Mouse (Mus musculus): ENCODE measurements around the gene Cd164l2. TPM values are rescaled to one million over a fixed set of nuclear protein-coding genes. Genes with fewer than 3 reads are reported as not detected.

Cd164l2 gene
- polyA plus RNA-seq, 1 experiment, result 0.23 TPM

DNA sequence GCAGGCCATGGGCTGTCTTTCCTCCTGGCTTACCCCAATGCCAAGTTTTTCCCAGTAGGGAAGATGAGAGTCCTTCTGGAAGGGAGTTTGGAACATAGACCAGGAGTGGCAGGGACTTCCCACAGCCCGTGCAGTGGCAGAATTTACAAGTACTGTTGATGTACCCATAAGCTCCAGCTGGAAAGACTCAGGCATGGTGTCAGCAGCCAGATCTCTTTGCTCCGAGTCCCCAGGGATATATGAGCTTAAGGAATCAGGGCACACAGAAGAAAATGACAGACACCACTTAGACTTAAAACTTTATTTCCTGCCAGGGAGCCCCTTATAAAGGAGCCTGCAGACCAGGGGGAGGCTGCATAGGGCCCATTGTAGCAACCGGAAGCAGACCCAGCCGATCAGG lies 53.8 kb downstream of the Cd164l2 start:
- Histone ChIP-seq H3K36me3 (ENCODE audit: control insufficient read depth, insufficient read depth) (peaks cover 38% of the 10 kb centered on the region), H3K79me2 (ENCODE audit: control insufficient read depth, insufficient read depth) (peaks cover 15% of the 10 kb centered on the region), H3ac (ENCODE audit: control insufficient read depth, insufficient read length, low read depth) (no peak overlapping the region), H3K79me3 (ENCODE audit: low read depth) (no peaks in the 10 kb centered on the region), H3K27me3 (ENCODE audit: control insufficient read depth, insufficient read depth, insufficient read length) (no peaks in the 10 kb centered on the region), H3K4me3 (ENCODE audit: insufficient read depth, poor library complexity, severe bottlenecking) (no peak overlapping the region)
- TF ChIP-seq FOSL1 (IDR thresholded peaks at IDR 0.05; ENCODE audit: insufficient read depth, low read length, poor library complexity, severe bottlenecking), result no peak
- no peak for TF ChIP-seq USF1 (IDR thresholded peaks at IDR 0.05; ENCODE audit: low read depth)
- no peak for TF ChIP-seq MYOD1 (IDR thresholded peaks at IDR 0.05; ENCODE audit: control insufficient read depth, insufficient read length, low read depth)
- no peak for TF ChIP-seq MAX (IDR thresholded peaks at IDR 0.05)
- TF ChIP-seq CTCF (IDR thresholded peaks at IDR 0.05; ENCODE audit: control insufficient read depth, insufficient read depth, insufficient read length), result no peak
- TF ChIP-seq CEBPB (IDR thresholded peaks at IDR 0.05; ENCODE audit: low read depth), result no peak
- TF ChIP-seq MYOG (IDR thresholded peaks at IDR 0.05; ENCODE audit: control insufficient read depth, extremely low read depth, insufficient read length), result no peak

DNA sequence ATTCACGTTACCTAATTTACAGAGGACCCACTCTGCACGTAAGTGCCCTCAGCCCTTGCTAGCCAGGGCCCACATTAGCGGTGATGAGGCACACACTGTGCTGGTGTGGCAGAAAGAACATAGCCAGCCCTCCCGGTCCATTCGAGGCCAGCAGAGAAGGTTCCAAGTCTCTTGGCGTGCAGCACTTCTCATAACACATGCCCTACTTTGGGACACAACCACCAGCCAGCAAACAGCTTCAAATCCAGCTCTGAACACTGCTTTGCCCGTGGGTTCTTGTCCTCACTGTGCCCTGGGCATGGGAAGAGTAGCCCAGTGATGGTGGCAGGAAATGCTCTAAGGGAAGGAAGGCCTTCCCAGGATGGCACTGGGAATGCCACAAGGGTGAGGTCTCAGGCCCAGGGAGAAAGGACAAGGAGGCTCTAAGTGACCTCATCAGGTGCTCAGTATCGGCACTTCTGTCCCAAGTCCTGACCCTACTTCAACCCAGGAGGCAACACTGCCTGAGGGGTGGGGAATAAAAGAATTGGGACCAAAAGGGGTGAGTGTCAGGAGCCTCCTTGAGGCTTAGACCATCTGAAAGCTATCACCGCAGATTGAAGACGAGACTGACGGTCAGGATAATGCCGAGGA lies 54.4 kb downstream of the Cd164l2 start:
- peaks cover 38% of the 10 kb centered on the region for H3K36me3 ChIP-seq (ENCODE audit: control insufficient read depth, insufficient read depth)
- TF ChIP-seq FOSL1 (IDR thresholded peaks at IDR 0.05; ENCODE audit: insufficient read depth, low read length, poor library complexity, severe bottlenecking), result no peak
- TF ChIP-seq USF1 (IDR thresholded peaks at IDR 0.05; ENCODE audit: low read depth), result no peak
- no peak for TF ChIP-seq MAX (IDR thresholded peaks at IDR 0.05)
- TF ChIP-seq CTCF (IDR thresholded peaks at IDR 0.05; ENCODE audit: control insufficient read depth, insufficient read depth, insufficient read length), result no peak
- no peak for TF ChIP-seq CEBPB (IDR thresholded peaks at IDR 0.05; ENCODE audit: low read depth)
- TF ChIP-seq MYOG (IDR thresholded peaks at IDR 0.05; ENCODE audit: control insufficient read depth, extremely low read depth, insufficient read length), result no peak
- TF ChIP-seq MYOD1 (IDR thresholded peaks at IDR 0.05; ENCODE audit: control insufficient read depth, insufficient read length, low read depth), result no peak
- H3K27me3 ChIP-seq (ENCODE audit: control insufficient read depth, insufficient read depth, insufficient read length), result no peaks in the 10 kb centered on the region
- H3ac ChIP-seq (ENCODE audit: control insufficient read depth, insufficient read length, low read depth), result no peak overlapping the region
- H3K79me3 ChIP-seq (ENCODE audit: low read depth), result peaks cover under 1% of the 10 kb centered on the region
- peaks cover 21% of the 10 kb centered on the region for H3K79me2 ChIP-seq (ENCODE audit: control insufficient read depth, insufficient read depth)
- no peak overlapping the region for H3K4me3 ChIP-seq (ENCODE audit: insufficient read depth, poor library complexity, severe bottlenecking)

DNA sequence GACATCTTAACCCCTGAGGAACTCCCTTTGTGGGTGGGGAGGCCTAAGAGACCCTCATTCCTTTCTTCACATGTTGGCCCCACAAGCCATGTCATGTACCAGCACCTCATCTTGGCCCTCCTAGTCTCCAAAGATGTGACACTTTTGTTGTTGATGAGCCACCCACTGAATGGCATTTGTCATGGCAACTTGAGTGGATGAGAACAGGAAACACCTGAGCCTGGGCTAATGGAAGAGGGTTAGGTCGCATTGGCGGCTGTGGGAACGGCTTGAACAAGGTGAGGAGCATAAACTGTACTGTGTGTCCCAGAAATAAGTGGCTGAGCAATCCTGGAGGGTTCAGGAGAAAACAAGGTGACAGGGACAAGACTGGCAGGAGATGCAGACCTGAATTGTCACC lies 57.0 kb downstream of the Cd164l2 start:
- Histone ChIP-seq H3K27me3 (ENCODE audit: control insufficient read depth, insufficient read depth, insufficient read length) (no peaks in the 10 kb centered on the region), H3K79me3 (ENCODE audit: low read depth) (peaks cover 10% of the 10 kb centered on the region), H3K36me3 (ENCODE audit: control insufficient read depth, insufficient read depth) (peaks cover 38% of the 10 kb centered on the region), H3K79me2 (ENCODE audit: control insufficient read depth, insufficient read depth) (peaks cover 46% of the 10 kb centered on the region), H3ac (ENCODE audit: control insufficient read depth, insufficient read length, low read depth) (no peak overlapping the region), H3K4me3 (ENCODE audit: insufficient read depth, poor library complexity, severe bottlenecking) (no peak overlapping the region)
- TF ChIP-seq USF1 (IDR thresholded peaks at IDR 0.05; ENCODE audit: low read depth) (no peak), CEBPB (IDR thresholded peaks at IDR 0.05; ENCODE audit: low read depth) (no peak), MYOG (IDR thresholded peaks at IDR 0.05; ENCODE audit: control insufficient read depth, extremely low read depth, insufficient read length) (no peak), MYOD1 (IDR thresholded peaks at IDR 0.05; ENCODE audit: control insufficient read depth, insufficient read length, low read depth) (no peak), CTCF (IDR thresholded peaks at IDR 0.05; ENCODE audit: control insufficient read depth, insufficient read depth, insufficient read length) (no peak), MAX (IDR thresholded peaks at IDR 0.05) (no peak), FOSL1 (IDR thresholded peaks at IDR 0.05; ENCODE audit: insufficient read depth, low read length, poor library complexity, severe bottlenecking) (no peak)

DNA sequence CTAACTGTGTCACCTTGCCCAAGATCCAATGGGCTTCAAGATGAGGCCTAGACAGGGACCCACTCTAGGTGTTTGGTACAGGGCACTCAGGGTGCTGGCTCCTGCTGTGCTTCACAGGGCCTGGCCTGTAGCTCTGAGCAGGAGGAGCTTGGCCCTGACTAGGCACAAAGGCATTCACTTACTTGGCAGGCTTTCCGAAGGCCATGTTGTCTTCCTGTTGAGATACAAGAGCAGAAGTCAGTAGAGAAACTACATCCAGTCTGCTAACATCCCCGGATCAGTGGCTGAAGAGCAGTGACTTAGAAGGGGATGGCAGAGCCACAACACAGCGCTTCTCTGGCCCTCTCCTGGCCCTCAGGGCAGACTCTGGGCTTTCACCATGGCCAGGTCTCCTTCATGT lies 57.7 kb downstream of the Cd164l2 start:
- Histone ChIP-seq H3K36me3 (ENCODE audit: control insufficient read depth, insufficient read depth) (peaks cover 38% of the 10 kb centered on the region), H3K79me2 (ENCODE audit: control insufficient read depth, insufficient read depth) (peaks cover 53% of the 10 kb centered on the region), H3K27me3 (ENCODE audit: control insufficient read depth, insufficient read depth, insufficient read length) (no peaks in the 10 kb centered on the region), H3K79me3 (ENCODE audit: low read depth) (peaks cover 14% of the 10 kb centered on the region), H3ac (ENCODE audit: control insufficient read depth, insufficient read length, low read depth) (no peak overlapping the region), H3K4me3 (ENCODE audit: insufficient read depth, poor library complexity, severe bottlenecking) (no peak overlapping the region)
- TF ChIP-seq USF1 (IDR thresholded peaks at IDR 0.05; ENCODE audit: low read depth) (no peak), FOSL1 (IDR thresholded peaks at IDR 0.05; ENCODE audit: insufficient read depth, low read length, poor library complexity, severe bottlenecking) (no peak), CEBPB (IDR thresholded peaks at IDR 0.05; ENCODE audit: low read depth) (no peak), MYOG (IDR thresholded peaks at IDR 0.05; ENCODE audit: control insufficient read depth, extremely low read depth, insufficient read length) (no peak), CTCF (IDR thresholded peaks at IDR 0.05; ENCODE audit: control insufficient read depth, insufficient read depth, insufficient read length) (no peak), MAX (IDR thresholded peaks at IDR 0.05) (no peak), MYOD1 (IDR thresholded peaks at IDR 0.05; ENCODE audit: control insufficient read depth, insufficient read length, low read depth) (no peak)

DNA sequence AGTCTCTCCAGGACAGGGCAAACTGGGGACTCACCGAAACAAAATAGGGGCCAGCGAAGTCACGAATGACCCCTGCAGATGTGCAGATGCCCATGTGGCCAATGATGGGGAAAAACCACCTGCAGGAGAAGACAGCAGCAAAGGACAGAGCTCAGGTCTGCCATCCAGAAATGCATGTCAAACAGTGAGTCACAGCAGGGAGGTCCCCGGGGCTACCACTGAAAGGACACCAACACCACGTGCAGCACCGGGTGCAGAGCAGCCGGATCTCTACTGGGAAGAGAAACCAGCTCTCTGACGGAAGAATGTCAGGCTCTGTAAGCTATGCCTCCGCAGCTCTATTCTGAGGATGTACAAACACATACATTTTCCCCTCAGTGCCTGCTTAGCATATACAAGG lies 59.0 kb downstream of the Cd164l2 start:
- no peak overlapping the region for H3ac ChIP-seq (ENCODE audit: control insufficient read depth, insufficient read length, low read depth)
- no peaks in the 10 kb centered on the region for H3K27me3 ChIP-seq (ENCODE audit: control insufficient read depth, insufficient read depth, insufficient read length)
- peaks cover 31% of the 10 kb centered on the region for H3K36me3 ChIP-seq (ENCODE audit: control insufficient read depth, insufficient read depth)
- TF ChIP-seq CEBPB (IDR thresholded peaks at IDR 0.05; ENCODE audit: low read depth), result no peak
- no peak for TF ChIP-seq USF1 (IDR thresholded peaks at IDR 0.05; ENCODE audit: low read depth)
- TF ChIP-seq CTCF (IDR thresholded peaks at IDR 0.05; ENCODE audit: control insufficient read depth, insufficient read depth, insufficient read length), result no peak
- no peak for TF ChIP-seq MYOG (IDR thresholded peaks at IDR 0.05; ENCODE audit: control insufficient read depth, extremely low read depth, insufficient read length)
- TF ChIP-seq MAX (IDR thresholded peaks at IDR 0.05), result no peak
- no peak for TF ChIP-seq FOSL1 (IDR thresholded peaks at IDR 0.05; ENCODE audit: insufficient read depth, low read length, poor library complexity, severe bottlenecking)
- TF ChIP-seq MYOD1 (IDR thresholded peaks at IDR 0.05; ENCODE audit: control insufficient read depth, insufficient read length, low read depth), result no peak
- H3K79me3 ChIP-seq (ENCODE audit: low read depth), result peaks cover 27% of the 10 kb centered on the region
- peaks cover 66% of the 10 kb centered on the region for H3K79me2 ChIP-seq (ENCODE audit: control insufficient read depth, insufficient read depth)
- no peak overlapping the region for H3K4me3 ChIP-seq (ENCODE audit: insufficient read depth, poor library complexity, severe bottlenecking)

Small RNA genes within 50 kb of the gene (microRNA-seq; reads per million reads assigned to microRNA genes)
- 0.40 reads per million, percentile 3 among the genes with 10 or more reads in this experiment for gene Mir7017 (ENCODE audit: borderline microRNAs expressed)

Other genes with a start within 250 kb of the Cd164l2 start
- gene Fgr, start 238.0 kb upstream of the Cd164l2 start, polyA plus RNA-seq (2012; fragmentation: generic; extraction: Trizol), result 0.01 TPM
- gene Ahdc1, start 200.9 kb upstream of the Cd164l2 start, polyA plus RNA-seq (2012; fragmentation: generic; extraction: Trizol), result 27.9 TPM
- 52.1 TPM for gene Wasf2, start 81.6 kb upstream of the Cd164l2 start, polyA plus RNA-seq (2012; fragmentation: generic; extraction: Trizol)
- 0.53 TPM for gene Gpr3, start 405 bp downstream of the Cd164l2 start, polyA plus RNA-seq (2012; fragmentation: generic; extraction: Trizol)
- gene Map3k6, start 28.7 kb downstream of the Cd164l2 start, polyA plus RNA-seq (2012; fragmentation: generic; extraction: Trizol), result 7.3 TPM
- gene Sytl1, start 51.0 kb downstream of the Cd164l2 start, polyA plus RNA-seq (2012; fragmentation: generic; extraction: Trizol), result 0.89 TPM
- 65.3 TPM for gene Tmem222, start 65.7 kb downstream of the Cd164l2 start, polyA plus RNA-seq (2012; fragmentation: generic; extraction: Trizol)
- gene Wdtc1, start 141.3 kb downstream of the Cd164l2 start, polyA plus RNA-seq (2012; fragmentation: generic; extraction: Trizol), result 19.6 TPM
- 19.4 TPM for gene Slc9a1, start 157.6 kb downstream of the Cd164l2 start, polyA plus RNA-seq (2012; fragmentation: generic; extraction: Trizol)